Mouse (Mus musculus) hindbrain, postnatal 0 days (tissue): ENCODE data around the gene Acp4. TPM values are rescaled to one million over a fixed set of nuclear protein-coding genes. Genes with fewer than 3 reads are reported as not detected.
A peak's percentile ranks its signal among the peaks of the same experiment; 100 is the strongest.

Experiments used
- ATAC-seq: fragments of 200-750 bp; cut with Nextera tagmentation; 2 replicates; pipeline ENCODE4 v1.8.0; 2017; ENCODE audit warnings: mild to moderate bottlenecking, moderate TSS enrichment, moderate library complexity
- DNase-seq: peaks from one replicate; pipeline ENCODE4 v3.0.0-alpha.2; 2015; ENCODE audit warnings: low spot score
- H3K27ac ChIP-seq: fragments of 300-500 bp; sonication (generic); 2 replicates; pipeline ENCODE4 v1.5.1; 2014; ENCODE audit warnings: mild to moderate bottlenecking
- H3K27me3 ChIP-seq: fragments of 300-500 bp; sonication (generic); 2 replicates; pipeline ENCODE4 v1.6.1; 2014; ENCODE audit warnings: low read length, mixed read lengths; ENCODE audit not compliant: insufficient read depth
- H3K36me3 ChIP-seq: fragments of 300-500 bp; sonication (generic); 2 replicates; pipeline ENCODE4 v1.6.1; 2014; ENCODE audit warnings: low read length, mixed read lengths; ENCODE audit not compliant: insufficient read depth
- H3K4me1 ChIP-seq: fragments of 300-500 bp; sonication (generic); 2 replicates; pipeline ENCODE4 v1.6.1; 2014; ENCODE audit warnings: antibody characterized with exemption, low read length, mixed read lengths; ENCODE audit not compliant: insufficient read depth
- H3K4me2 ChIP-seq: fragments of 300-500 bp; sonication (generic); 2 replicates; pipeline ENCODE4 v1.6.1; 2014; ENCODE audit warnings: low read depth, mild to moderate bottlenecking, low read length, moderate library complexity, mixed read lengths
- H3K4me3 ChIP-seq: fragments of 300-500 bp; sonication (generic); 2 replicates; pipeline ENCODE4 v1.5.1; 2014; ENCODE audit warnings: low read length
- H3K9ac ChIP-seq: fragments of 300-500 bp; sonication (generic); replicated peaks from 2 replicates; pipeline ENCODE4 v1.6.1; 2014; ENCODE audit warnings: mild to moderate bottlenecking, low read length, moderate library complexity, mixed read lengths
- H3K9me3 ChIP-seq: fragments of 300-500 bp; sonication (generic); 2 replicates; pipeline ENCODE4 v1.6.1; 2016; ENCODE audit warnings: low read length, mixed read lengths
- CTCF ChIP-seq: IDR thresholded peaks from 2 replicates; pipeline ENCODE4 v1.5.1; 2016; ENCODE audit warnings: antibody characterized with exemption, control low read depth, low read depth
- WGBS: fragments of 180-500 bp; shearing (Covaris S2); extraction: QIAGEN DNeasy Blood & Tissue Kit; methylation state at CpG from one replicate; pipeline ENCODE4 v1.1.7; 2014; 5-methylcytosine and 5-hydroxymethylcytosine counted together
- polyA plus RNA-seq: library from polyadenylated mRNA; unstranded; fragments of >200 nt; fragmentation: Nextera tagmentation; extraction: Ambion mirVana; gene quantifications from 2 replicates; pipeline ENCODE4 v1.2.1, GENCODE M21; 2015
- total RNA-seq: library from RNA; depleted of rRNA; stranded (reverse); fragments of >200 nt; gene quantifications from 2 replicates; pipeline ENCODE4 v1.2.3, GENCODE M21; 2014

Gene Acp4
- total and polyA plus RNA-seq, 2 experiments from 2014 or later, result 0.13 TPM; not detected in 1

DNA sequence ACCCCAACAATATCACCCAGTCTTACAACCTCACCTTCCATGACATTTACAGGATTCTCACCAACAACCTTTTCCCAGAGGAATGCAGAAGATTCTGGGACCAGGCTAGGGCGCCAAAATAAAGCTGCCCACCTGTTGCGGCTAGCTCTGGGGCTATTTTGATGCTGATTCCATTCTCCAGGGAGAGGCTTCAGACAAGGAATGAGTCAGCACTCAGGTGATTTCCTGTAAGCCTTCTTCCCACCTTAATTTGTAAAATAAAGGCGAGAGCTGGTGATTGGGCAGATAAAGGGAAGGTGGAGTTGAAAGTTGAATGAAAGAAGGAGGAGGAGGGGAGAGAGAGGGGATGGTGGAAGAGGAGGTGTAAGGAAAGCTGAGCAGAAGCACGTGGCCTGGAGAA, 34.2 kb upstream of the Acp4 start:
- Histone ChIP-seq H3K27ac (no peak overlapping the region), H3K4me3 (no peak overlapping the region), H3K9ac (no peak overlapping the region), H3K27me3 (no peaks in the 10 kb centered on the region), H3K4me1 (no peaks in the 10 kb centered on the region), H3K9me3 (0 out of 2 replicates have a peak, but pooled peaks cover 3% of the 10 kb centered on the region), H3K4me2 (no peak overlapping the region), H3K36me3 (no peaks in the 10 kb centered on the region)
- 53% methylated on average over 4 of the region's 4 CpGs for WGBS
- DNase-seq (no peak), ATAC-seq (no peak)
- no peak for TF ChIP-seq CTCF

DNA sequence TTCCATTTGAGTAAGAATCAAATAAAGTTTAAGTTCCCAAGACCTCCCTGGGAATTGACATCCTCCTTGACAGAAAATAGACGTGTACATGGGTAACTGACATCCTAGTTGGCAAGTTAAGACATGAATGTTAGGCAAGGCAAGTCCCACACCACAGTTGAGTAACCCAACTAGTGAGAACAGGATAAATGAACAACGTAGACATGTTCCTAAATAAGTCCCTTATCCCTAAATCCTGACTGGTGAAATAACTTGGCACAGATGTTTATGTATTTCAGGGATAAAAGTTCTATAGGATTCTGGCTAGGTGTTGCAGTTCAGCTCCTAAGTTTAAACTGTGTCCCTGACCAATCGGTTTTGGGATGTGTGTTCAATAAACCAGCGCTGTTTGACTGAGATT, 33.8 kb upstream of the Acp4 start:
- Histone ChIP-seq H3K27ac (no peak overlapping the region), H3K9me3 (0 out of 2 replicates have a peak, but pooled peaks cover 3% of the 10 kb centered on the region), H3K4me1 (no peaks in the 10 kb centered on the region), H3K27me3 (no peaks in the 10 kb centered on the region), H3K36me3 (no peaks in the 10 kb centered on the region), H3K9ac (no peak overlapping the region), H3K4me3 (no peak overlapping the region), H3K4me2 (no peak overlapping the region)
- WGBS, result 82% methylated on average over 4 of the region's 4 CpGs
- TF ChIP-seq CTCF, result no peak
- no peak for ATAC-seq
- DNase-seq, result no peak

DNA sequence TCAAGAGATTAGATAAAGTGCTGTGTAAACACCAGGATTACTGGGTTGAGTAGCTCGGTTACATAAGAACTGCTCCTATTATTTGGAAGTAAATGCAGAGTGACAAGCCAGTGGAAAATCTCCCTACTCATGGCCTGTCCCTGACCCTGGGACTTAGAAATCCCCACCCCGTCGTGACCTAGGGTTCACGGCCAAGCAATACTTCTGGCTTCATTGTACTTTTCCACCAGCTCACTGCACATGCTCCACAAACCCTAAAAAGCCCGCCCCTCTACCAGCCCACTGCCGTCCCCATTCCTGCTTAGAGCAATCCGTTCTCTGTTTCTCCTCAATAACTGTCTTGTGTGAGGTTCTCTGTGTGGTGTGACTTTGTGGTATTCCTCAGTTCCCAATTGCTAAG, 30.6 kb upstream of the Acp4 start:
- no peak for TF ChIP-seq CTCF
- no peak overlapping the region for H3K27ac ChIP-seq
- H3K36me3 ChIP-seq, result no peaks in the 10 kb centered on the region
- no peak overlapping the region for H3K4me3 ChIP-seq
- 73% methylated on average over 7 of the region's 7 CpGs for WGBS
- ATAC-seq (no peak), DNase-seq (no peak)
- no peaks in the 10 kb centered on the region for H3K27me3 ChIP-seq
- H3K9me3 ChIP-seq, result 0 out of 2 replicates have a peak, but pooled peaks cover 3% of the 10 kb centered on the region
- no peaks in the 10 kb centered on the region for H3K4me1 ChIP-seq
- H3K9ac ChIP-seq, result no peak overlapping the region
- no peak overlapping the region for H3K4me2 ChIP-seq

DNA sequence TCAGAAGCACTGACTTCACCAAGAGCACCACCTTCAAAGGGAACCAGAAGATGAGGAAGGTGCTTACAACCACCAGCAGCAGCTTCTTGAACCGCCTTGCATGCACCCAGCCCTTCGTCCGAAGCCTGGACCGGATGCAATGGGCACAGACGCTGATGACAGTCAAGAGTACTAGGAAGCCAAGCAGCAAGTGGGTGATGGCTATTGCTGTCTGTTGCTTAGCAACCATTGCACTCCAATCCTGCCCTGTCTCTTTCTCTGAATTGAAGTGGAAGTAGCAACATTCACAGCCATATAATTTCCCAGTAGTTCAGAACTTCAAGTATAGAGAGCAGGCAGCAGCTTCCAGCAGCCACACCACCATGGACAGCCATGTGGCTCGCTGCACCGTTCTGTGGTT, 24.4 kb upstream of the Acp4 start:
- no peaks in the 10 kb centered on the region for H3K36me3 ChIP-seq
- H3K9ac ChIP-seq, result no peak overlapping the region
- no peaks in the 10 kb centered on the region for H3K4me1 ChIP-seq
- DNase-seq (peak; percentile 50), ATAC-seq (peak; percentile 55; the same call in 1 of the 2 replicates)
- 0 out of 2 replicates have a peak, but pooled peaks cover 2% of the 10 kb centered on the region for H3K9me3 ChIP-seq
- 57% methylated on average over 7 of the region's 7 CpGs for WGBS
- no peak overlapping the region for H3K4me3 ChIP-seq
- no peak for TF ChIP-seq CTCF
- H3K27me3 ChIP-seq, result no peaks in the 10 kb centered on the region
- H3K27ac ChIP-seq, result peak overlapping the region; percentile 46; the same call in 1 of the 2 replicates
- H3K4me2 ChIP-seq, result no peak overlapping the region

DNA sequence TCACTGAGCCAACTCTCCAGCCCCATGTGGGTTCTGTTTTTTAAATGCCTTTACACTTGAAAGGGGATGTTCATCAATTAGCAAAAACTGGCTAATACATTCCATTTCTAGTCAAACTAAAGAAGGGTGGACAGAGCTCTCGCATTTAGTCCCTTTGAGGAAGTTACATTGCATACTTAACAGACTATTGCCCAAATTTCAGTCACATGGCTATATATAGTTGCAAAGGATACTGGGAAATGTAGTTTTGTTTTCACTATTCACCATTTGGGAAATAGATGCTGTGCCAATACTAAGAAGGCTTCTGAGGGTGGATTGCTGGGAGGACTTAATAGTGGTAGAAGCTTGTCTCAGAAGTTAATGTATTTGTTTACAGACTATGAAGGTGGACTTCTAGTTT, 23.8 kb upstream of the Acp4 start:
- Histone ChIP-seq H3K27ac (no peak overlapping the region), H3K9me3 (0 out of 2 replicates have a peak, but pooled peaks cover 2% of the 10 kb centered on the region), H3K4me2 (no peak overlapping the region), H3K4me1 (no peaks in the 10 kb centered on the region), H3K27me3 (no peaks in the 10 kb centered on the region), H3K4me3 (no peak overlapping the region), H3K36me3 (no peaks in the 10 kb centered on the region), H3K9ac (no peak overlapping the region)
- ATAC-seq (peak; percentile 22), DNase-seq (peak; percentile 33)
- no peak for TF ChIP-seq CTCF
- 64% methylated on average over 1 of the region's 1 CpGs for WGBS

DNA sequence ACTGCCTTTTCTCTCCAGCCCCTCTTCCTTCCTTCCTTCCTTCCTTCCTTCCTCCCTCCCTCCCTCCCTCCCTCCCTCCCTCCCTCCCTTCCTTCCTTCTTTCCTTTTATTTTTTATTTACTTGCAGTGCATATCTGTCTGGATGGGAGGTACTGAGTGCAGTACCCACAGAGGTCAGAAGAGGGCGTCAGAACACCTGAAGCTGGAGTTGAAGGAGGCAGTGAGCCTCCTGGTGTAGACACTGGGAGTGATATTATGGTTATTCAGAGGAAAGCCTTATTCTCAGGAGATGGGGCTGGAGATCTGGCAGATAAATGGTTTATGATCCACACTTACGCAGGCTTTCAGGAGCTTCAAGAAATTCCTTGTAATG, 20.1 kb upstream of the Acp4 start:
- H3K36me3 ChIP-seq, result no peaks in the 10 kb centered on the region
- peak; percentile 65 for DNase-seq
- no peak overlapping the region for H3K4me2 ChIP-seq
- no peaks in the 10 kb centered on the region for H3K4me1 ChIP-seq
- 0 out of 2 replicates have a peak, but pooled peaks cover 2% of the 10 kb centered on the region for H3K9me3 ChIP-seq
- TF ChIP-seq CTCF, result peak; percentile 72
- H3K4me3 ChIP-seq, result no peak overlapping the region
- no peak overlapping the region for H3K9ac ChIP-seq
- H3K27ac ChIP-seq, result no peak overlapping the region
- no peaks in the 10 kb centered on the region for H3K27me3 ChIP-seq
- WGBS, result 50% methylated on average over 2 of the region's 2 CpGs
- peak; percentile 46; the same call in 1 of the 2 replicates for ATAC-seq

DNA sequence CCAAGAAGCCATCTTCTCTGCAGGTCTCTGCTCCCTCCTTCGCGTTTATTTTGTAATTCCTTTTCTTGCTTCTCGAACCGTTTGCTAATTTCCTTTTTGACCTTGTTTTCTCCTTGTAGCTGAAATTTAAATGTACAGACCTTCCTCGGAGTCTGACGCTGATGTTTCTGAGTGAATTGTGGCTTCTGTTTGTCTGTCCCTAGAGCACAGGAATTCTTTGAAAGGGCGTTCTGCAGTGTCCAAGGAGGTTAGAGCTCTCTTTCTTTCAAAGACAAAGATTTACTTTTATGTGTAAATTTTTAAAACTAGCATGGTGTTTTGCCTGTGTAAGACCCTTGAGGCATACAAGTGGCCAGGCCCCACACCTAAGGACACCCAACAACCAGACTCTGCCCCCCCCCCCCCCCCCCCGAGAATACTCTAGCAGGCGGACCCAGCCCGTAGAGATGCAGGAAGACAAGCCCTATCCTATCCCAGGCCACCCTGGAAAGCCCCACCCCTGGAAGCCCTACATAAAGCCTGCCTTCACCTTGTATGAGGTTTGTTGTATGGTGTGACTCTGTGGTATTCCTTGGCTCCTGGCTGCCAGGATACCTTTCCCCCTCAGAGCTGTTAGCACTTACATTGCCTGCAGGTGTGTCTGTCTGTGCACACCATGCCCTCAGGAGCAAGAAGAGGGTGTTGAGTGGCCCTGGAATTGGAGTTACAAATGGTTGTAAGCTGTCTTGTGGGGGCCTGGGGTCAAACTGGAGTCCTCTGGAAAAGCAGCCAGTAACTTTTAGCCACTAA, 19.5 kb upstream of the Acp4 start:
- H3K27ac ChIP-seq, result no peak overlapping the region
- ATAC-seq (no peak), DNase-seq (no peak)
- no peaks in the 10 kb centered on the region for H3K4me1 ChIP-seq
- H3K9ac ChIP-seq, result no peak overlapping the region
- WGBS, result 68% methylated on average over 10 of the region's 10 CpGs
- H3K9me3 ChIP-seq, result 0 out of 2 replicates have a peak, but pooled peaks cover 2% of the 10 kb centered on the region
- TF ChIP-seq CTCF, result no peak
- H3K36me3 ChIP-seq, result no peaks in the 10 kb centered on the region
- H3K27me3 ChIP-seq, result no peaks in the 10 kb centered on the region
- no peak overlapping the region for H3K4me2 ChIP-seq
- H3K4me3 ChIP-seq, result no peak overlapping the region
